Mouse (Mus musculus): ENCODE measurements around the gene Klhl1. TPM values are rescaled to one million over a fixed set of nuclear protein-coding genes. Genes with fewer than 3 reads are reported as not detected.
"Not testable (repeated sequence)": the region's sequence is repeated elsewhere in the genome, so short reads cannot be mapped to it uniquely, and the experiment has no call there.

Gene Klhl1
- not detected for total RNA-seq (2021)
- long read RNA-seq, experiment 1: 0 reads
- long read RNA-seq, experiment 2: 0 reads

DNA sequence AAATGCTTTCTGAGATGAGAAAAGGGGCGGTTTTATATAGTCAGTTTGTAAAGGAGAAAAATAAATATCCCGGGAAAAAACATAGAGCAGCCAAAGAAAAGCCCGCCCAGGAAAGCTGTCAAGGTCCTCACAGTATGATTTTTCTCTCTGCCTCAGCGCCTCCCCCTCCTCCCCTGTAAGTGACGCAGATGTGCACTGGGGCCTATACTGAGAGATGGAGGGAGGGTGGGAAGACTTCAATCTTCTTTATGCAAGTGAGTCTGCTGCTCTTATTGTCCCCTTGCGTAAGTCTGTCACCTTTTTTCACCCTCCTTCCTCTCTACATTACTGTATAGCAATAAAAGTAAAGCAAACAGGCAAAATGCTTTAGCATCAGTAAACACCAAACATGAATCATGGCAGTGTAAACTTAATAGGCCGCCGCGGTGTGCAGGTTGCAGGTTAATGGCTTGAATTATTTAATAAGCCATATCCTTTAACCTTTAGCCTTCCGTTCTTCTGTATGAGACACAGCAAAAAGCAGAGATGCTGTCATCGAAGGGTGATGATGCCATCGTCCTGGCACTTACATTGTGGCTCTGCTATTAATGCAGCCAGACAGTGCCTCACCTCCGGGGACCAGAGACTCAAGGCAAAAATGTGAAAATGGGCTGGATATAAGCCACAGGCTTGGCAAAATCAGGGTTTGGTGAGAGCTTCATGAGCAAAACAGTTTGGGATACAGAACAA, at the start of gene Klhl1:
Gene Klhl1 (minus strand): TSS at position 149 of the 729 bp plus-strand sequence.
- no peak for DNase-seq

DNA sequence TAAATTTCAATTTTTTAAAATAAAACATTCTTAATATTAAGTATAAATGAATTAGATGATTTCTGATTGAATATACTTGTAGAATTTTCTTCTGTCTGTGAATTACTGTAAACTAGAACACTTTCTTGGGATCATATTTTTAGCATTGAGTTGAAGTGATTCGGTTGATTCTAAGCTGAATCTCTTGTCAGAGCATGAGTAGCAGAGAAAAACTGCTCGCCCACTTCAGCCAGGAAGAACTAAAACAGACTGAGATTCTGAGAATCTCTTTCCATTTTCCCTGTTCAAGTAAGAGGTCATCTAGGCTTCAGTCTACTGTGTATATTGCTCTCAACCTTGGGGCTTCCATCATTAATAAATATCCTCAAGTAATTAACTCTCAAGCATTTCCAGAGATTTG, 34.8 kb upstream of the Klhl1 start:
- DNase-seq: no peak

GRCm38 (mm10) chr14:96518151-96518953, 550 bp downstream of the Klhl1 start:
- DNase-seq: no peak

DNA sequence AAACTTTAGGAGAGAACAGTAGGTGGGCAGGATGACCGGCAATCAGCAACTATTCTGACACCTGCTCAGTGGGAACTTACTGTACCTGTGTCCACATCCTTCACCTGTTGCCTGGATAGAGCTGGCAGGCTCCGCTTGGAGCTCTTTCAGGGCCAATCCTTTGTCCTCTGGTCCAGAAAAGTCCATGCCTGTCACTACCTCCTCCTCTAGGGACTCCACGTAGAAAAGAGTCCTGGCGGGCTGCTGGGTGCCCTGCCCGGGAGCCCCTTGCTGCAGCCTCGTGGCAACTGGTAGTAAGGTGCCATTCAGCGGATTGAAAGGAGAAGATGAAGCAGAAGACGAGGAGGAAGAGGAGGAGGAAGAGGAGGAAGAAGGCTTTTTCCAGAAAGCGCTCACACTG, 1.2 kb downstream of the Klhl1 start:
- no peak for DNase-seq

GRCm38 (mm10) chr14:96499936-96500335, 19.0 kb downstream of the Klhl1 start:
- no peak for DNase-seq

DNA sequence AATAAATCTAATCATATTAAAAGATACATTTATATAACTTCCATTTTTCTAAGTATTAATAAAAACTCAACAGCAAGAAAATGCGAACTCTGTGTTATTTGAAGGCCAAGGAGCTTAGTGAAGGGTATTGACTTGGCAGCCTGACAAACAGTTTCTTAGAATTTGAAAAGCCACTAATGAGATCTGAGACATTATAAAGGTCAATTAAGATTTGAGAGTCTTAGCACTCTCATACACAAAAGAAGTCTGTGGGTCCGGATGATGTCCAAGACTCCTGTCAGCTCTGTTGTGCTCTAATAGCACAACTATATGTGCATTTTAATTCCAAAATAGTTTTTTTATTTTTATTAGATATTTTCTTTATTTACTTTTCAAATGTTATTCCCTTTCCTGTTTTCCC, 47.1 kb downstream of the Klhl1 start:
- no peak for DNase-seq

DNA sequence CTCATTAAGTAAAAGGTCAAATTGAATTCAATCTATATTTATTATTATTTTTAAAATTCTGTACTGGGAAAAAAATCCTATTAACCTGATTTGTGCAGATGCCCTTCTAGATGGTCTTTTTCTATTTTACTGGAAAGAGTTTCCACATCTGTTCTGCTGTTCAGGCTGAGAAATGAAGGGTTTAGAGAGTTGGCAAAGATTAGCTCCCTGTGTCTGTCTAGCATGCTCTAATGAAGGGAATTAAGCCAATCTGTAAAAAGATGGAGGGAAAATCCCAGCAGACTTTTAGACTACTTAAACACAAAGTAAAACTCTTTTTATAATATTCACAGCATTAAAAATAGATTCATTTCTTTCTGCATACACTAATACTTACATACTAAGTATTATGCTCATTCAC, 47.6 kb downstream of the Klhl1 start:
- DNase-seq: no peak

DNA sequence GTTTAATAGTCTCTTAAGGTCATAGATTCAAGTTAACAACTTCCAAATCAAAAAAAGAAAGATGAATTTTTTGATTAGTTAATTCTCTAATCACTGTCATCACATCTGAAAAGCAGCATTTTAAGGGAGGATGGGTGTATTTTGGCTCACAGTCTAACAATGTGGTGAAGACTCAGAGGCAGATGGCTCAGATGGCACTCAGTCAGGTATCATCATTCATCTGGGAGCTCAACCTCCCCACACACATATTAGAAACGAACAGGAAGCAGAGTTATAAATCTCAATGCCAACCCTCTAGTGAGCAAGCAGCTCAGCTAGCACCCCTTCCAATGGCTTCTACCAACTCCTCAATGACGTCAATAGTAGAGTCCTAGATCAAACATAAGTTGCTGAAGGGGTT, 57.1 kb downstream of the Klhl1 start:
- DNase-seq: no peak

DNA sequence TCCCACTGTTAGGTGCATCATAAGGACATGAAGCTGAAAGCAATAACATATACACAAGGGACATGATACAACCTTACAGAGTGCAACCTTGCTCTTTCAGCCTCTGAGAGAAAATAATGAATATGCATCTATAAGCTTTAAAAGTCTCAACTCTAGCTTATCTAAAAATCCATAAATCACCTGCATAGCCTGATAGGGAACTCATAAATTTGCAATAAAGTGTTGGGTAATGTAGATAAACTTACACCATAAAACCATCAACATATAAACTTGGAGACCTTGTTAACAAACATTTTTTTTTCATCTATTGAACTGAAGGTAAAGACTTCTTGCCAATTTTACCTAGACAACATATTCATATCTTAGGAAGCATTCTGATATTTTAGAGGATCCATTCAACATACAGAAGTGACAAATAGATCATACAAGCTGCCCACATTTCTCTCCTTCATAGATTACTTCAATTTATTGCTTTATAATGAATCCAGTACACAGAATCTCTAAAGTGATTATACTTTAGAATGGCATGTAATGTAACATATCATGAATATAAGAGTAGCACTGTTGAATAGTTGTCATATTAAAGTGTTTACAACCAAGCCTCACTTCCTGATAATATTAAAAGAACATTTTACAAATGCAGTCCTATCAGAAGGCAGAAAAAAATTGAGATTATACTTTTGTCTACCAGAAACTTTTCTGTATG, 126.7 kb downstream of the Klhl1 start:
- DNase-seq: no peak

- no peak for DNase-seq
Observed at GRCm38 (mm10) chr14:96362727-96363126, 156.2 kb downstream of the Klhl1 start.

DNA sequence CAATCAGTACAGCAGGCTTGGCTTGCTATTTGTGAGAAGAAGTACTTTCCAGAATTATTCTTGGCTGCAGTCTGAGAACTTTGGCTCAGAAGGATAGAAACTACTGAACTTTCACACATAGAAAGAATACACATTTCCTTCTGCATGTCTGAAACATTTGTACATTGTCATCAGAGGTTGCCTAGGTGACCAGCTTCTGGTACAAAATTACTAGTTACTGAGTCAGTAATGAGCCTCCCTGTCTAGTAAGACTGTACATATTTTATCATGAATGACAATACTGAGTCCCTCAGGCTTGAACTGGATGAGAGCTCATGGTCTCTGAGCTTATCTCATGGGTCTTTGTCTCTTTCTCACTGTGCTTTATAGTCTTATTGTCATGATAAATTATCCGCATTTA, 170.7 kb downstream of the Klhl1 start:
- DNase-seq: no peak

- no peak for DNase-seq
Observed at GRCm38 (mm10) chr14:96331069-96331468, 187.8 kb downstream of the Klhl1 start.

DNA sequence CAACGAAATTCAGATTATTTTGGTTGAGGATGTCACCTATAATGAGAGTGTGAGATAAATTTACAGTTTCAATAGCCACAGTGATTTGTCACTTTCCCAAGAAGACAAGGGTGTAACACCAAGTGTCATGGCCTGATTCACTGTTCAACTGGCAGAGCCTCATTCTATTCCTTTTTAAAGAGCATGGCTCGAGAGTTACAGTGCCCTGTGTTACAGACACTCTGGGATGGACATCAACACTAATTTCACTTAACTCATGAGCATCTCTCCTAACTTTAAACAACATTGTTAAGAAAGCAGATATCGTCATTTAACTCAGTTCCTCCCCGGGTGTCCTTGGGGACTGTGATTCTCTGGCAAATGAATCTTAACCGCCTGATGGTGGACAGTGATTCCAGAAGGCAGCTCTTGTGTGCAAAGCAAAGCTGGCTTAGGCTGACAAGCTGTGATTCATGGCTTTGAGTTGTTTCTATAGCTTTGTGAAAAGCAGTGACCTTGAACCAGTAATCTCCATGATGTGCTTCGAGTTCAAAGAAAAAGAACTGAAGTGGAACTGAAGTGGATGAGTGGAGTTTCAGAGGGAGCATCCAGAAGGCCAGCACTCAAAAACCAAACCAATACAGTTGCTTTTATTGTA, 301.0 kb downstream of the Klhl1 start:
- no peak for DNase-seq

- not testable (repeated sequence) for DNase-seq
Observed at GRCm38 (mm10) chr14:96194795-96195194, 324.1 kb downstream of the Klhl1 start.

DNA sequence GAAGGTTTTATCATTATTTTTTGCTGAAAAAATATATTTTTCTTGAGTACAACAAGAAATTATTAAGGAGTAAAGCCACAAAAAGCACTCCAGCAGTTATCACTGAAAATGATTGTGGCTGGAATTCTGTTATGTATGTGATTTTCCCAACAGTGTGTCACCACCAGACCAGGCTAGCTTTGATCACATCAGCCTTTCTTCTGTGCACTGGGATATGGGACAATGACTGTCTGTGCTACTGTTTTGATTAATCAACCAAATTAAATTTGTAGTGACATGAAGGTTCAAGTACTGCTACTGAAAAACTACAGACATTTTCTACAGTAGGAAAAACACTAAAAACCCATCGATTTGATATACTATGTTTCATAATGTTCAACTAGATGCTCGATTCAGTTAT, 344.4 kb downstream of the Klhl1 start:
- no peak for DNase-seq

DNA sequence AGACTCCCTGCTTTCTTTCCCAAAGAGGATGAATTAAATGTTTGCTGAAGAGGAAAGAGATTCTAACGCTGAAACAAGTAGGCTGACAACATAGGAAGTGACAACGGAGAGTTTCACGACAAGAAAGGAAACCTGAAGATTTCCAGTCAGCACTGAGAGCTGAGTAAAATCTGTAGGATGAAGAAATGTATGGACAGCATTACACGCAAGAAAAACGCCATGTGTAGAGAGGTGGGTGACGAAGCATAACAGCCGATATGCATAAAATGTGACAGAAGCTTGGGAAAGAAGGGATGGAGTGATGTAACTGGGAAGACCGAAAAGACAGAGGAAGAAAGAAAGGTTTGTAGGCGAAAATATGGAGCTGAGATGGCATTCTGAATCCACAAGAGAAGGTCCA, 375.8 kb downstream of the Klhl1 start:
- no peak for DNase-seq

- DNase-seq: no peak
Observed at GRCm38 (mm10) chr14:96140246-96140645, 378.7 kb downstream of the Klhl1 start.

DNA sequence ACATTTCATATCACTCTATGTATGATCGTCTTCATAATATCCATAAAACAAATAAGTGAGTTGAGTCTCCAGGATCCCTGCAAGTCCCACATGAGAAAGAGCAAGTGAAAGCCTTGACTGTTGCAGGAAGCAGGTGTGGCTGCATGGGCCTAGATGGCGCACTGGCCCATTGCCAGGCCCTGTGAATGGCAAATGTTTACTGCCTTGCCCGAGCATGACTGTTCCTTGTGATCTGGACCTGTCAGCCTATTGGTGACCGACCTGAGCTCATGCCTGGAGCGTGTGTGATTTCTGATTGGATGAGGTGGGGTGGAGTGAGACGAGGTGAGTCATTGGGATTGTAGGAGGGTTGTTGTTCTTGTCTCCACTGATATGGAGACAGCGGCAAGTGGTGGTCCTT, 411.5 kb downstream of the Klhl1 start:
- no peak for DNase-seq

DNA sequence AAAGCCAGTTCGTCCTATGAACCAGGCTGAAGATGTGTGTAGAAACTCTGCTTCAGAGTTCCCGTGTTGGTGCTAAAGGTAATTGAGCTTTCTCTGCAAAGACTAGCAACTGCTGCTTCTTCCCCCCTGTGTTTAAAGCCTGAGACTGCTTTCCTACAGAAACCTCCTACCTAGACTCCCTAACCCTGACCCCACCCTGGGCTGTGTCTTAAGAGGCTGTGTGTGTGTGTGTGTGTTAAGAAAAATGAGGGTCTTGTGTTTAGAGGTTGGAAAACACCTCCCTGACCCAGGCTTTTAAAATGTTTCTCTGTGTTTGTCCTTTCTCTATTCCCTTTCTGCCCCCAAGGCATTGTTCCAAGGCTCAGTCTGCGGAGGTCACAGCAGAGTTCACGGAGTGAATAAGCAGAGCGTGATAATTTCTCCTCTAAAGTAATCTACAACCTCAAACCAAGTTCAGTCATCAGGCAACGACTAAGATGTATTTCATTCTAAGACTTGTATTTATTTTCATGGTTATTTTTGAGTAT, 437.2 kb downstream of the Klhl1 start:
- DNase-seq: no peak

DNA sequence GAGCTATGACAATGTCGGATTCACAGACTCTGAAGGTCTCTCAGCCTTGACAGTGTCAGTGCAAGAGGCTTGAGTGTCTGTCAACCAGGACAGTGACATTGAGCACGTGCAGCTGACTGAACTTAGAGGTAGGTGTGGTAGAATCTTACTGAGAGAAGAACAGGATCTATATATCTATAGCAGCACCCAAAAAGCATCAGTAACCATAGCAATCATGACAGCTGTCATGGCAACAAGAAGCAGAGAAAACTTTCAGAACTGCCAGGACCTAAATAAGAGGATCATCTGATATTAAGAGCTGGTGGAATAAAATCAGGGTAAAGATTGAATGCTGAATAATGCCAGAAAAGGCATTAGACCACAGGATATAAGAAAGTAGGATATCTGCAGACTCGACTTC, 453.0 kb downstream of the Klhl1 start:
- DNase-seq: no peak
